Mouse (Mus musculus): Measurements from ENCODE around the gene Senp1.

DNA sequence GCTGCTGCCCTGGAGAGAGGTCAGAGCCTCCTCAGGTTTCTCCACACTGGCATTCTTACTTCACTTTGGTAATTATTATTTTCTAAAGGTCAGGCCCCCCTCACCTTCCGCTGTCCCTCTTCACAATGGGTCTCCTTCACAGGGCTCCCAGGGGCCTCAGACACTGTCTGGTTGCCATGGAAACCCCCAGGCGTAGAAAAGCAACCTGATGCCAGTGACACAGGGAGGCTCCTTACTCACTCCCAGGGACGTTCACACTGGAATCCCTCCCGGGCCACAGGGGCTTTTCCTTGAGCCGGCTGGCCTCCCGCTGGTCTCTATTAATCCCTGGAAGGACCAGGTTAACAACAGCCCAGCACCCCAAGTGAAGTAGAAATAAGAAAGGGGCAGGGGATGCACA lies 103.4 kb downstream of the Senp1 start:
- TF ChIP-seq CTCF (IDR thresholded peaks at IDR 0.05; ENCODE audit: extremely low read depth, insufficient read depth, insufficient read length, insufficient replicate concordance) (no peak), POLR2A (IDR thresholded peaks at IDR 0.05; ENCODE audit: low read depth, low read length) (no peak)
